Mouse (Mus musculus): Measurements from ENCODE around the gene Eno3.

Gene Eno3

GRCm38 (mm10) chr11:70657573-70657972, 571 bp downstream of the Eno3 start:
- no peak for DNase-seq (ENCODE audit: low spot score)

GRCm38 (mm10) chr11:70657991-70658390, 989 bp downstream of the Eno3 start:
- DNase-seq (ENCODE audit: low spot score): no peak

- no peak for DNase-seq (ENCODE audit: low spot score)
Observed at GRCm38 (mm10) chr11:70658521-70658920, 1.5 kb downstream of the Eno3 start.

- DNase-seq (ENCODE audit: low spot score): no peak
Observed at GRCm38 (mm10) chr11:70658942-70659341, 1.9 kb downstream of the Eno3 start.

- no peak for DNase-seq (ENCODE audit: low spot score)
Observed at GRCm38 (mm10) chr11:70660571-70660970, 3.6 kb downstream of the Eno3 start.

GRCm38 (mm10) chr11:70663101-70663500, 6.1 kb downstream of the Eno3 start:
- no peak for DNase-seq (ENCODE audit: low spot score)

GRCm38 (mm10) chr11:70663957-70664356, 7.0 kb downstream of the Eno3 start:
- no peak for DNase-seq (ENCODE audit: low spot score)

GRCm38 (mm10) chr11:70664741-70665140, 7.7 kb downstream of the Eno3 start:
- DNase-seq (ENCODE audit: low spot score): no peak

GRCm38 (mm10) chr11:70666687-70667086, 9.7 kb downstream of the Eno3 start:
- no peak for DNase-seq (ENCODE audit: low spot score)

GRCm38 (mm10) chr11:70667271-70668150, 10.5 kb downstream of the Eno3 start:
- no peak for DNase-seq (ENCODE audit: low spot score)

GRCm38 (mm10) chr11:70668335-70668770, 11.4 kb downstream of the Eno3 start:
- no peak for DNase-seq (ENCODE audit: low spot score)

- peak; percentile 100 for DNase-seq (ENCODE audit: low spot score)
Observed at GRCm38 (mm10) chr11:70668771-70669505, 11.9 kb downstream of the Eno3 start, which contains the start of gene Spag7. Gene Spag7, minus strand, starts transcription at chr11:70669416.

- peak; percentile 81 for DNase-seq (ENCODE audit: low spot score)
Observed at GRCm38 (mm10) chr11:70669582-70670345, 12.8 kb downstream of the Eno3 start.

GRCm38 (mm10) chr11:70670483-70670882, 13.5 kb downstream of the Eno3 start:
- no peak for DNase-seq (ENCODE audit: low spot score)

- no peak for DNase-seq (ENCODE audit: low spot score)
Observed at GRCm38 (mm10) chr11:70671333-70672047, 14.5 kb downstream of the Eno3 start.

- DNase-seq (ENCODE audit: low spot score): no peak
Observed at GRCm38 (mm10) chr11:70674014-70674413, 17.0 kb downstream of the Eno3 start.

GRCm38 (mm10) chr11:70674501-70674900, 17.5 kb downstream of the Eno3 start:
- DNase-seq (ENCODE audit: low spot score): no peak

- no peak for DNase-seq (ENCODE audit: low spot score)
Observed at GRCm38 (mm10) chr11:70678092-70678491, 21.1 kb downstream of the Eno3 start.

GRCm38 (mm10) chr11:70678576-70678975, 21.6 kb downstream of the Eno3 start:
- no peak for DNase-seq (ENCODE audit: low spot score)

GRCm38 (mm10) chr11:70679361-70679760, 22.4 kb downstream of the Eno3 start:
- DNase-seq (ENCODE audit: low spot score): no peak

- DNase-seq (ENCODE audit: low spot score): peak; percentile 57
Observed at GRCm38 (mm10) chr11:70679894-70680293, 22.9 kb downstream of the Eno3 start.

GRCm38 (mm10) chr11:70681170-70681569, 24.2 kb downstream of the Eno3 start:
- no peak for DNase-seq (ENCODE audit: low spot score)

Data from lung, postnatal 25 days (tissue).